Mouse (Mus musculus) hindbrain, embryonic 14.5 days (tissue): ENCODE data around the gene Nol6. TPM values are rescaled to one million over a fixed set of nuclear protein-coding genes. Genes with fewer than 3 reads are reported as not detected.

Experiments
- ATAC-seq: fragments of 200-750 bp; cut with Nextera tagmentation; 2 replicates; pipeline ENCODE4 v1.8.0; 2017; ENCODE audit warnings: moderate number of reproducible peaks, mild to moderate bottlenecking, moderate TSS enrichment, moderate library complexity; ENCODE audit not compliant: low FRiP score
- DNase-seq: peaks from one replicate; pipeline ENCODE4 v3.0.0-alpha.2; 2015; ENCODE audit warnings: low spot score
- H3K27ac ChIP-seq: fragments of 300-500 bp; sonication (generic); 2 replicates; pipeline ENCODE4 v1.5.1; 2014; ENCODE audit warnings: mild to moderate bottlenecking, moderate library complexity
- H3K27me3 ChIP-seq: fragments of 300-500 bp; sonication (generic); 2 replicates; pipeline ENCODE4 v1.6.1; 2014; ENCODE audit warnings: mild to moderate bottlenecking, low read length, mixed read lengths; ENCODE audit not compliant: control insufficient read depth, insufficient read depth
- H3K36me3 ChIP-seq: fragments of 300-500 bp; sonication (generic); replicated peaks from 2 replicates; pipeline ENCODE4 v1.6.1; 2014; ENCODE audit not compliant: control insufficient read depth, insufficient read depth
- H3K4me1 ChIP-seq: fragments of 300-500 bp; sonication (generic); replicated peaks from 2 replicates; pipeline ENCODE4 v1.6.1; 2014; ENCODE audit warnings: antibody characterized with exemption, low read length, mixed read lengths; ENCODE audit not compliant: control insufficient read depth, insufficient read depth
- H3K4me2 ChIP-seq: fragments of 300-500 bp; sonication (generic); replicated peaks from 2 replicates; pipeline ENCODE4 v1.6.1; 2014; ENCODE audit warnings: mild to moderate bottlenecking, moderate library complexity
- H3K4me3 ChIP-seq: fragments of 300-500 bp; sonication (generic); replicated peaks from 2 replicates; pipeline ENCODE4 v1.5.1; 2014; ENCODE audit warnings: mild to moderate bottlenecking, low read length
- H3K9ac ChIP-seq: fragments of 300-500 bp; sonication (generic); 2 replicates; pipeline ENCODE4 v1.6.1; 2014
- H3K9me3 ChIP-seq: fragments of 300-500 bp; sonication (generic); 2 replicates; pipeline ENCODE4 v1.6.1; 2016; ENCODE audit warnings: low read length; ENCODE audit not compliant: control insufficient read depth
- WGBS: fragments of 180-500 bp; shearing (Covaris S2); extraction: QIAGEN DNeasy Blood & Tissue Kit; methylation state at CpG from one replicate; pipeline ENCODE4 v1.1.7; 2014; 5-methylcytosine and 5-hydroxymethylcytosine counted together
- polyA plus RNA-seq: library from polyadenylated mRNA; unstranded; fragments of >200 nt; fragmentation: Nextera tagmentation; extraction: Ambion mirVana; gene quantifications from 2 replicates; pipeline ENCODE4 v1.2.1, GENCODE M21; 2014

Gene Nol6
- polyA plus RNA-seq, 1 experiment from 2014 or later = 38.4 TPM

DNA sequence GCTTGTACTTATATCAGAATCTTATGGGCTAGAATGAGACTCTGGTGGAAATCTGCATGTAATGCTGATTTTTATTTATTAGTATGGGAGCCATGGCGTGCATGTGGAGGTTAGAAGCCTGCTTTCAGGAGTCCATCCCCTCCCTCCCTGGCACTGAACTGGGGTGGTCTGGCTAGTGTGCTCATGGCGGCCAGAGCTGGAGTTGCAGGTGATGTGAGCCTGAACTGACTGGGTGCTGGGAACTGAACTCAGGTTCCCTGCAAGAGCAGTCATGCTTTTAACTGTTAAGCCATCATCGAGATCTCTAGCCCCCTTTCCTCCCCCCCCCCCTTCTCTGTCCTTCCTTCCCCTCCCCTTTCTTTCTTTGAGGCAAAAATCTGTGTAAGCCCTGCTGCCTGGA lies 25.6 kb upstream of the Nol6 start:
- ATAC-seq (no peak), DNase-seq (no peak)
- H3K4me2 ChIP-seq = no peak overlapping the region
- H3K4me3 ChIP-seq = no peak overlapping the region
- WGBS = 77% methylated on average over 3 of the region's 3 CpGs
- H3K9me3 ChIP-seq = no peaks in the 10 kb centered on the region
- H3K27me3 ChIP-seq = no peaks in the 10 kb centered on the region
- no peak overlapping the region for H3K27ac ChIP-seq
- no peak overlapping the region for H3K9ac ChIP-seq
- H3K4me1 ChIP-seq = no peaks in the 10 kb centered on the region
- H3K36me3 ChIP-seq = no peaks in the 10 kb centered on the region

DNA sequence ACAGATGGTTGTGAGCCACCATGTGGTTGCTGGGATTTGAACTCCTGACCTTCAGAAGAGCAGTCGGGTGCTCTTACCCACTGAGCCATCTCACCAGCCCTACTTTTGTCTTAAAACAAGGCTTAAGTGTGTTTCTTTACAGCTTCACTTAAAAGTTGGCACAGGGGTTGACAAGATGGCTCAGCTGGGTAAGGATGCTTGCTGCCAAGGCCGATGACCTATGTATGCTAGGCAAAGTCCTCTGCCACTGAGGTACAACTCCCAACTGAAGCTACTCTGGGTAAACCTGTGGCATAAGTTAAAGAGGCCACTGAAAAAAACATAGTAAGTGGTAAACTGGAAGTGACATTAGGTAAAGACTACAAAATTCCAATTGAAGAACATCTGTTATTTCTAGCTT lies 18.3 kb upstream of the Nol6 start:
- no peak for DNase-seq
- H3K4me3 ChIP-seq = no peak overlapping the region
- H3K4me2 ChIP-seq = no peak overlapping the region
- H3K36me3 ChIP-seq = peaks cover 18% of the 10 kb centered on the region; the same call in 1 of the 2 replicates
- no peak overlapping the region for H3K9ac ChIP-seq
- H3K4me1 ChIP-seq = peaks cover 6% of the 10 kb centered on the region; the same call in 1 of the 2 replicates
- no peak for ATAC-seq
- H3K27ac ChIP-seq = no peak overlapping the region
- H3K9me3 ChIP-seq = no peaks in the 10 kb centered on the region
- 87% methylated on average over 2 of the region's 2 CpGs for WGBS
- no peaks in the 10 kb centered on the region for H3K27me3 ChIP-seq

DNA sequence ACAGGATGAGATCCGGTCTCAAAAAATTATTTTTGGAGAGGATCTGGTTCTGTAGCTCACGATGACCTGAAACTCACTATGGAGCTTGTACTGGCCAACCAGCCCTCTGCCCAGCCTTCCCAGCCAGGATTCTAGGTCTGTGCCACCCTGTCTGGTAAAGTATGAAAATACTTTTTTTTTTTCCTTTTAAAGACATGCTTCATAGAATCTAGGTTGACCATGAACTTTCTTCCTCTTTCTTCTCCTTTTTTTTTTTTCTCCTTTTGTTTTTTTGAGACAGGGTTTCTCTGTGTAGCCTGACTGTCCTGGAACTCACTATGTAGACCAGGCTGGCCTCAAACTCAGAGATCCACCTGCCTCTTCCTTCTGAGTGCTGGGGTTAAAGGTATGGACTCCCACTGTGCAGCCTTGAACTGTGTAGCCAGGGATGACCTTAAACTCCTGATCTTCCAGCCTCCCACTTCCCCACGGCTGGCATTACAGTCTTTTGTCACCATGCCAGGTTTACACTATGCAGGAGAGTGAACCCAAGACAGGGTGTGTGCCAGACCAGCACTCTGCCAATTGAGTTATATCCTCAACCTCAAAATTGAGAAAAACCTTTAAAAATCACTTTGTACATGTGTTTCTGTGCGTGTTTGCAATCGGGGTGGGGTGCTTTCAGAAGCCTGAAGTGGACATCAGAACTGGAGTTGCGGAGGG lies 16.1 kb upstream of the Nol6 start:
- no peak for ATAC-seq
- WGBS = 89% methylated on average over 6 of the region's 6 CpGs
- no peak for DNase-seq
- Histone ChIP-seq H3K4me1 (peaks cover 13% of the 10 kb centered on the region; the same call in 1 of the 2 replicates), H3K4me2 (no peak overlapping the region), H3K36me3 (peaks cover 18% of the 10 kb centered on the region; the same call in 1 of the 2 replicates), H3K9ac (no peak overlapping the region), H3K27me3 (no peaks in the 10 kb centered on the region), H3K27ac (no peak overlapping the region), H3K9me3 (no peaks in the 10 kb centered on the region), H3K4me3 (no peak overlapping the region)

DNA sequence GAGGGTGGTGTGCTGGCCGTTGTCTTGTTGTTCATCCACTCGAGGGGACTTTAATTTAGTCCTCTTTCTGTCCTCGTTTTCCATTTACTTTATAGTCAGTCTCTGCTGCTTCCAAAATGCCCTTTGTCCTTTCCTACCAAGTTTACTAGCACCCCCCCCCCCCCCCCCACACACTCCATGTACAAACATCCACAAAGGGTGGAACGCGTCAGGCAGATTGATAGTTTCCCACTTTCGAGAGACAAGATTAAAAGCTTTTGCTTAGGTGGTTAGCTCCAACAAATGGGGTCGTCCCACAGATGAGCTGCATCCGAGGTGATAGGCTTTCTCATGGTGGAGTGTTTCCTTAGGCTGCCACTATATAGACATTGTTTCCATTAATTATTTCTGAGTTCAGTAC lies 12.6 kb upstream of the Nol6 start:
- Histone ChIP-seq H3K9me3 (no peaks in the 10 kb centered on the region), H3K4me3 (peak overlapping the region; percentile 86), H3K4me2 (peak overlapping the region; percentile 74), H3K4me1 (peaks cover 19% of the 10 kb centered on the region; the same call in 1 of the 2 replicates), H3K36me3 (peaks cover 18% of the 10 kb centered on the region; the same call in 1 of the 2 replicates), H3K27ac (peak overlapping the region; percentile 98), H3K9ac (peak overlapping the region; percentile 96), H3K27me3 (no peaks in the 10 kb centered on the region)
- DNase-seq = no peak
- ATAC-seq = no peak
- WGBS = 0% methylated on average over 8 of the region's 8 CpGs

DNA sequence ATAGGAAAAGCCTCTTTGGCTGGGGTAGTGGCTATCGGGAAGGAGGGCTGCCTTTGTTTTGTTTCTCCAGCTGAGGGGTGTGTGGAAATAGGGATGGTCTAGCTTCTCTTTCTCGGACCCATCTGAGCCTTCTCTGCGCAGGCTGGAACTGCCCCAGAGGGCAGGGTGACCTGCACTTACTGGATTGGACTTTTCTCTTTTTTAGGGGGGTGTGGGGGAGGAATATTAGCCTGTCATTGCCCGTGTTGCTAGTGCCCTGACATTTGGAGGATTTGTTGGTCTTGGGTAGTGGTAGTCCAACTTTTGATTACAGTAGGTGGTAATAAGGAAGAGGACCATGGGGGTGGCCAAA lies 12.2 kb upstream of the Nol6 start:
- DNase-seq (no peak), ATAC-seq (0 out of 2 replicates have a peak, but pooled peaks have one; percentile 2)
- no peaks in the 10 kb centered on the region for H3K27me3 ChIP-seq
- peaks cover 16% of the 10 kb centered on the region; the same call in 1 of the 2 replicates for H3K36me3 ChIP-seq
- H3K9ac ChIP-seq = peak overlapping the region; percentile 96
- peak overlapping the region; percentile 86 for H3K4me3 ChIP-seq
- 0% methylated on average over 4 of the region's 4 CpGs for WGBS
- H3K27ac ChIP-seq = peak overlapping the region; percentile 98
- peak overlapping the region; percentile 74 for H3K4me2 ChIP-seq
- H3K4me1 ChIP-seq = peaks cover 19% of the 10 kb centered on the region; the same call in 1 of the 2 replicates
- H3K9me3 ChIP-seq = no peaks in the 10 kb centered on the region

DNA sequence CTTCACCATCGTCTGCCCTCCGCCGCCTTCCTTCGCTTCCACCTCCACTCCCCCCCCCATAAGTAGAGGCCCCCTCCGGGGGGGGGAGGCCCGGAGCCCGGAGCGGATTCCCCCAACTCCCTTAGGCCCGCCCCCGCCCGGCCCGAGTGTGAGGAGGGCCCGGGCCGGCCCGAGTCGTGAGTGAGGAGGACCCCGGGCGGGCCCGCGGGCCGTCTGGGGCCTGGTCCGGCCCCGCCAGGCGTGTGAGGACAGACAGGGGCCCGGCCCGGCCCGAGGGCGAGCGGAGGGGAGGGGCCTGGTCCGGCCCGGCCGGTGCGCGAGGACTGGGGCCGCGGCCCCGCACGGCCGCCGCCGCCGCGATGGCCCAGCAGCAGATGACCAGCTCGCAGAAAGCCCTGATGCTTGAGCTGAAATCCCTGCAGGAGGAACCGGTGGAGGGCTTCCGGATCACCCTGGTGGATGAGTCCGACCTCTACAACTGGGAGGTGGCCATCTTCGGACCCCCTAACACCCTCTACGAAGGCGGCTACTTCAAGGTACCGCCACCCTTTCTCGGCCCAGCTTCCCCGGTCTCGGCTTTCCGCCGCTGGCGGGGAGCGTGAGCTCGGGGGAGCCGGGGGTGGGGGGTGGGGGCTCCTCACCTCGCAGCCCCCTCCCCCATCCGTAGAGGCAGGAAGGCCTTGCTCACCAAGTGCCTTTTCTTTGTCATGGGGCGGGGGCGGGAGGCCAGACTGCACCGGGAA lies 11.6 kb upstream of the Nol6 start, which contains the start of gene Ube2r2:
TSS of gene Ube2r2 (plus strand) at position 33 of the 743 bp plus-strand sequence.
- under 1% methylated on average over 54 of the region's 65 CpGs for WGBS
- Histone ChIP-seq H3K4me3 (peak within 1 kb of the TSS; percentile 86), H3K27me3 (no peaks in the 10 kb centered on the region), H3K27ac (peak within 1 kb of the TSS; percentile 98), H3K4me1 (peaks cover 19% of the 10 kb centered on the region; the same call in 1 of the 2 replicates), H3K4me2 (peak within 1 kb of the TSS; percentile 74), H3K9me3 (no peaks in the 10 kb centered on the region), H3K36me3 (0 out of 2 replicates have a peak, but pooled peaks cover 11% of the 10 kb centered on the region), H3K9ac (peak within 1 kb of the TSS; percentile 96)
- ATAC-seq = peak; percentile 81
- DNase-seq = peak; percentile 61

DNA sequence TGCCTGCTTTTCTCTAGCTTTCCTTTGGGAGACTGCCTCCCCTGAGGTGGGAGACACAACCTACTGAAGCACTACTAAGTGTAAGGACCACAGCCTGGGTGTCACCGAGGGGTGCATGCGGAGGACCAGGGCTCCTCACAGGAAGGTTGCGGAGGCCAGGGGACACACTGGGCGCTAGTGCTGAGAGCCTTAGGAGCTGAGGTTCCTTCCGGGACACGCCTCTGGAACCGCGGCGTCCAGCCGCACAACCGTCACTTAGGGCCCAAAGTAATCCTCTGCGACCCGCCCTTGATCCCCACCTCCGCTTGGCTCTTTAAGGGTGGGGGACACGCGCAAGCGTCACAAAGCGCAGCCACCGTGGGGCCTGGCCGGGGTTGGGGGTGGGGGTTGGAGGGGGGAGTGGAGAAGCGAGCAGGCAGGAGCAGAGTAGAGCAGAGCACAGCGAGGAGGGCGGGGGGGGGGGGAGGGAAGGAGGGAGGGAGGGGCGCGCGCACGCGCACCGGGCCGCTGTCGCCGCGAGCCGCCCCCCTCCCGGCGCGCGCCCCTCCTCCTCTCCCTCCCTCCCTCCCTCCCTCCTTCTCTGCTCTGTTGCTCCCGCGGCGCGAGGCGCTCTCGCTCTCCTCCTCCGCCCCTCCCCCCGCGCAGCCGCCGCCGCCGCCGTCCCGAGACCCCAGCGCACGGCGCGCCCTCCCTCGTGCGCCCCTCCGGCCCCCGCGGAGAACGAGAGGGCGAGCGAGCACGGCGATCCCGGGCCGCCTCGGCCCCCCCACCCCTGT lies 10.9 kb upstream of the Nol6 start:
- H3K9me3 ChIP-seq = no peaks in the 10 kb centered on the region
- peak overlapping the region; percentile 98 for H3K27ac ChIP-seq
- H3K27me3 ChIP-seq = no peaks in the 10 kb centered on the region
- peak overlapping the region; percentile 74 for H3K4me2 ChIP-seq
- ATAC-seq = peak; percentile 94
- H3K36me3 ChIP-seq = 0 out of 2 replicates have a peak, but pooled peaks cover 6% of the 10 kb centered on the region
- DNase-seq = peak; percentile 83
- WGBS = 0% methylated on average over 33 of the region's 70 CpGs
- H3K4me3 ChIP-seq = peak overlapping the region; percentile 86
- peaks cover 19% of the 10 kb centered on the region; the same call in 1 of the 2 replicates for H3K4me1 ChIP-seq
- H3K9ac ChIP-seq = peak overlapping the region; percentile 96

DNA sequence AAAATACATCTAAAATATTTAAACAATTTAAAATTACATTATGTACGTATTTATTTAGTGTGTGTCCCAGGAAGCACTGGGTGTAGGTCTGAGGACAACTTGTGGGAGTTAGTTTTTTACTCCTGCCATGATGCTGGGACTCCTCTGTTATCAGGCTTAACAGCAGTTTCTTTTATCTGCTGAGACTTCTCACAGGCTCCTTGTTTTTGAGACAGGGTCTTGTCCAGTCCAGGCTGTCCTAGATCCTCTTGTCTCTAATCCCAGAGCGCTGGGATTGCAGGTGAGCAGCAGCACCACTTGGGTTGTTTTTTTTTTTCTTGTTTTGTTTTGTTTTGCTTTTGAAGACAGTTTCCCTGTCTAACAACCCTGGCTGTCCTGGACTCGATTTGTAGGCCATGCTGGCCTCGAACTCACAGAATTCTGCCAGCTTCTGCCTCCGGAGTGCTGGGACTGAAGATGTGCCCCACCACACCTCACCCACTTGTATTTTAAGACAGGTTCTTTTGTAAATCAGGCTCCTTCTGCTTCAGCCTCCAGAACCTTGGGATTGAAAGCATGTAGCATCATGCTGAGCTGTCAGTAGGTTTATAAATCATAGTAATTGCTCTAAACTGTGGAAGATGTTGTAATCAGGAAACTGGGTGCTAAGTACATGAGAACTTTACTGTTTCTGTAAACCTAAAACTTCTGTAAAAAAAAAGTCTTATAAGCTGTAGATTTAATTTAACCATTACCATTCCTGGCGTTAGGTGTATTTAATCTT lies 9.5 kb upstream of the Nol6 start:
- Histone ChIP-seq H3K4me3 (no peak overlapping the region), H3K4me2 (no peak overlapping the region), H3K27me3 (no peaks in the 10 kb centered on the region), H3K9me3 (no peaks in the 10 kb centered on the region), H3K36me3 (0 out of 2 replicates have a peak, but pooled peaks cover 2% of the 10 kb centered on the region), H3K9ac (no peak overlapping the region), H3K4me1 (peaks cover 19% of the 10 kb centered on the region; the same call in 1 of the 2 replicates), H3K27ac (no peak overlapping the region)
- DNase-seq = no peak
- 77% methylated on average over 6 of the region's 6 CpGs for WGBS
- no peak for ATAC-seq
